Mouse (Mus musculus) megakaryocyte, embryonic 14.5 days (primary cell): Measurements from ENCODE around the gene Lhfpl3.

Source experiments
- FLI1 ChIP-seq: IDR thresholded peaks from 2 replicates; pipeline ENCODE4 v1.6.1; 2012; ENCODE audit warnings: low read length, inconsistent platforms, mixed read lengths
- GATA1 ChIP-seq: IDR thresholded peaks from 3 replicates; pipeline ENCODE4 v1.6.1; 2012; ENCODE audit warnings: mixed read lengths, low read length, inconsistent platforms, borderline replicate concordance

DNA sequence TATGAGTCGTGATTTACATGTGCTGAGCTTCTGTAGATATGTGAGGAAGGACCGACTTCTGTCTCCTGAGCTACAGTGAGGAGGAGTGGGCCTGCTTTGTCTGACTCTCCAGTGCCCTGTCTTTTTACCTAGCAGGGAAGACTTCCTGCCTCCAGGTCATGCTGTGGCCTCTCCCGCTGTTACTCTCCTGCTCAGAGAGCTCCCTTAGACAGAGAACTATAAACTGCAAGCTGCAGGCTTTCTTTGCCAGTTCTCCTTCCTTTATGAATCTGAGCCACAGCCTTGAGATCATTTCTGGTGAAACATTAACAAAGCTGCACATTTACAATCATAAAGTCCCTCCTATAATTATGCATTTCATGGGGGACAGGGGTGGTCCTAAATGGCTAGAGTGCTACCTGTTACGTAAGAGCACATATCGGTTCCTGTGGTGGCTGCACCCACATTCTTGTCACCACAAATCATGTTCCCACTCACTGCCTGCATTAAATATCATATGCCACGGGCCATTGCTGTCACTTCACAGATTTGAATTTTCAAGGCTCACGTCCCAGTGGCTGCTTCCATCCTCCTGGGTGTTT, 303.3 kb downstream of the Lhfpl3 start:
- TF ChIP-seq FLI1, result no peak
- TF ChIP-seq GATA1, result no peak
